Mouse (Mus musculus): Measurements from ENCODE around the gene Sh3d19.
"Not testable (repeated sequence)": the region's sequence is repeated elsewhere in the genome, so short reads cannot be mapped to it uniquely, and the experiment has no call there.

Sh3d19 gene

GRCm38 (mm10) chr3:85980036-85980435, 9.1 kb downstream of the Sh3d19 start:
- no peak for DNase-seq (ENCODE audit: low spot score)

DNA sequence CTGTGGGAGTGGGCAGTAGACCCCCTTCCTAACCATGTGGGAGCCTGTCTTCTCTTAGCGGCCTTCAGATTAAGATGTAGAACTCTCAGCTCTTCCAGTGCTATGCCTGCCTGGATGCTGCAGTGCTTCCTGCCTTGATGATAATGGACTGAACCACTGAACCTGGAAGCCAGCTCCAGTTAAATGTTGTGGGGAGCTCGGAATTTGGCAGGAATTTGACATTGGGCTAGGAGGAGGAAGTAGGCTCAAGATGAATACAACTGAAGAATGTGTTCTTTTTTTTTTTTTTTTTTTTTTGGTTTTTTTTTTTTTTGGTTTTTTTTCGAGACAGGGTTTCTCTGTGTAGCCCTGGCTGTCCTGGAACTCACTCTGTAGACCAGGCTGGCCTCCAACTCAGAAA, 10.9 kb downstream of the Sh3d19 start:
- not testable (repeated sequence) for DNase-seq (ENCODE audit: low spot score)

- DNase-seq (ENCODE audit: low spot score), result no peak
Measured at GRCm38 (mm10) chr3:85984537-85984936, 13.6 kb downstream of the Sh3d19 start.

GRCm38 (mm10) chr3:85987225-85987624, 16.3 kb downstream of the Sh3d19 start:
- DNase-seq (ENCODE audit: low spot score), result no peak

DNA sequence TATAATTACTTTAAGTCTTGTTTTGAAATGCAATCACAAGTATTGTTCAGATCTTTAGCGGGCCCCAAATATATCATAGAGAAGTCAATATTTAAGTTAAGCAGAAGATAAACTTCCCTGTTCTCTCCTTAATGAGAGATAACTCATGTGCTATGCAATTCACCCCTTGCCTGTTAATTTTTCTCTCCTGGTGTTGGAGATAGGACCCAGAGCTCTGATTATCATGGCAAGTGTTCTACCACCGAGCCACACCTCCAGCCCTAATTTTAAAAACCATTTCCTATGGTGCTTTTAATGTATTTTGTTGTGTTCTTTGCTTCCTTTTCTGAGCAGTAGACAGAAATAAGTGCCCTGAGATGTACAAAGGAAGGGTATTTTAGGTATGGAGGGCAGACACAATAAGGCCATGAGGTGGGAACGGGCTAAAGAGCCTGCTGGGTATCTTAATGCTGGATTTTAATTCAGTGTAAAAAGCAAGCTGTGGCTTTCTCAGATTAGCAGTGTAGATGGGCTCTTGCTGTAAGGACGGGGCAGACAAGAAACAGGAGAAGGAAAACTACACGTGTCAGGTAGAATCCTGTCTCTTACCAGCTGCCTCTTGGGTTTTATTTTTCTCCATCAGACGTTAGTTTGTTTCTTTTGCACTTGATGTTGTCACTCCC, 20.4 kb downstream of the Sh3d19 start:
- DNase-seq (ENCODE audit: low spot score), result no peak

DNA sequence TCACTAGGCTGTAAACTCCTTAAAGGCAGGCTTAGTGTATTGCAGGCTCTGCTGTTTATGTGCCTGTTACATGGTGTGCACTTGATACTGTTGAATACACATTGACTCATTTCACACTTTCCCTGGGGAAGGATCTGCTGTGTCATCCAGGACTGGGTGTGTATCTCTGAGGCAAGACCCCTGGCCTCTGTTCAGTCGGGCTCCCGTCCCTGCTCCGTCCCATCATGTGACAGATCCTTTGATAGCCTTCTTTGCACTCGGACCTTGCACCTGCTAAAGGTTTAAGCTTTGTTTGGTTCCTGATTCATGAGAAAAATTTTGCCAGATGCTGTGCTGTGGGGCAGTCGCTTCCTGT, 20.9 kb downstream of the Sh3d19 start:
- DNase-seq (ENCODE audit: low spot score), result no peak

- no peak for DNase-seq (ENCODE audit: low spot score)
Measured at GRCm38 (mm10) chr3:85993744-85994143, 22.8 kb downstream of the Sh3d19 start.

- DNase-seq (ENCODE audit: low spot score), result no peak
Measured at GRCm38 (mm10) chr3:85994645-85995044, 23.7 kb downstream of the Sh3d19 start.

DNA sequence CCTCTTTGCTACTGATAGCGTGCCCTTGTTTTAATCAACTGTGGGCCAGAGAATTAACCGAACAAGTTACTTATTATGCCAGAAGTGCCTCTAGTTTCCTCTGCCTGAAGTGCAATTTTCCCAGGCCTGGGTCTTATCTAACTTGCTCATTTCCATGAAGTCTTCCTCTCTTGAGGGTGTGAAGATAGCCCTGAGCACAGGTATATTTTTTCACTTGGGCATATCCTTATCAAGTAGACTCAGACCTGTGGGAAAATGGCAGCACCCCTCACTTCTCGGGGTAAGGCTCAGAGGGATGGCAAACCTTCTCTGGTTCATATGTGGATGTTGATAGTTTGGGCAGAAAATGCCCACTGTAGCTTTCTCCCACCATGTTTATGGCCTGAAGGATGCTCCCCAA, 30.4 kb downstream of the Sh3d19 start:
- DNase-seq (ENCODE audit: low spot score), result no peak

- no peak for DNase-seq (ENCODE audit: low spot score)
Measured at GRCm38 (mm10) chr3:86002423-86002822, 31.5 kb downstream of the Sh3d19 start, which contains the start of gene Prss48. Prss48 (minus strand) TSS chr3:86002491.

DNA sequence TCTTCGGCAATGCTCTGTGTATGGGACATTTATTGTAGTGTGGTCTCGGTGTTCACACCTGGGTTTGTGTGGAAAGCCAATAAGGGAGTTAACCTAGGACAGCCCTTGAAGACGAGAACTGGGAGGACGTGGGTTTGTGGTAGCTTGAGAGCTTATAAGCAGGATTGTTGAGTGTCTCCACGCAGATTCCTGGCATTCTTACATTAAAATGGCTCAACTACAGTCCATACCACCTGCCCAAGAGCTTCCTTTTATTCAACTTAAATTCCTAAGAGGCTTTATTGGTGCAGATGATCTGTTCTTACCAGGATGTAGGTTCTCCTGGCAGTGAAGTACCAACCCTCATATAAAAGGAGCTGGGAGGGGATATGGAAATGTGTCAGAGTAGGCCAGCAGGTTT, 32.0 kb downstream of the Sh3d19 start:
- no peak for DNase-seq (ENCODE audit: low spot score)

DNA sequence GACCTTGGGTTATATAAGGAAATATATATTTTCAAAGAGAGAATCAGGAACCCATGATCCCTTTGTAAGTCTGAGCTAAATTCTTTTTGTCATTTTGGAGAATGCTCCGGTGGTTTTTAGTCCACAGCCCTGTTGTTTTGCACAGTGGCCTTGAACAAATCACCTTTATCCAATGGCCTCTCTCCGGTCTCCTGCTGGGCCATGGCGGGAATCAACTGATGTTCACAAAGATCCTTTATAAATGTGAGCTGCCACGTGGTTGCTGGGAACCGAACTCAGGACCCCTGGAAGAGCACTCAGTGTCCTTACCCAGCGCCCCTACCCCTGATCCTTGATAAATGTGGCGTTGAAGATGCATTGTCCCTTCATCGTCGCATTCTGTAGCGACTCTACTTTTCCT, 33.8 kb downstream of the Sh3d19 start:
- no peak for DNase-seq (ENCODE audit: low spot score)

- DNase-seq (ENCODE audit: low spot score), result no peak
Measured at GRCm38 (mm10) chr3:86010618-86011017, 39.7 kb downstream of the Sh3d19 start.

DNA sequence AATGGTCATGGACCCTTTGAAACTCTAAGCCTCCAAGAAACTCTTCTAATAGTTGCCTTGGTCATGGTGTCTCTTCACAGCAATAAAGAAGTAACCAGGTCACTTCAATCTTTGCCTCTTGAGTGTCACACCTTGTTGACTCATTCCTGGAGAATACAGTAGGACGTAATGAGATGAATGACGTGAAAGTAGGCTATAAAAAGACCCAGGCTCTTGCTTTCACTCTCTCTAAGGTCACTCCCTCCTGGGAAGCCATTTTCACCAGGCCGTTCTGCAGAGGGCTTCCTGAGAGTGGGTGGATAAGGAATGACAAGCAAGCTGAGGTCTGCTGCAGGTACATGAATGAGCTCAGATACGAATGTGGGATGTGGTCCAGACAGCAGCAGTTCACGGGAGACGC, 40.5 kb downstream of the Sh3d19 start:
- no peak for DNase-seq (ENCODE audit: low spot score)

GRCm38 (mm10) chr3:86011833-86012232, 40.9 kb downstream of the Sh3d19 start:
- DNase-seq (ENCODE audit: low spot score), result no peak

DNA sequence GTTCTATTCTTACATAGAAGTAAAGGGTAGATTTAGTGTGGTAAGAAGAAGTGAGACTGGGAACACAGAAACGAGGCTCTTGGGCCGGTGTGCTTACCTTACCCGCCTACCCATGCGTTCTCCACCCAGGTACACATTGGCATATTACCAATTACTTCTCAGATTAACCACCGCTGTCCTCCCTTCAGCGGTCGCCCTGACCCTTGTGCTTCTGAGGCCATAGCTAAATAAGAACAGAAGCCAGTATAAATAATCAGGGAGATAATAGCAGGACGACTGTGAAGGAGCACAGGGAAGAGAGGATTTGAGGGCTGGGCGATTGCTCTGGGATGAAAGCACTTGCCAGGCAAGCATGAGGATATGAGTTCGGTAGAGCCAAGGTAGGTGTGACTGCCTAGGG, 42.9 kb downstream of the Sh3d19 start:
- DNase-seq (ENCODE audit: low spot score), result no peak

- no peak for DNase-seq (ENCODE audit: low spot score)
Measured at GRCm38 (mm10) chr3:86016965-86017364, 46.1 kb downstream of the Sh3d19 start.

DNA sequence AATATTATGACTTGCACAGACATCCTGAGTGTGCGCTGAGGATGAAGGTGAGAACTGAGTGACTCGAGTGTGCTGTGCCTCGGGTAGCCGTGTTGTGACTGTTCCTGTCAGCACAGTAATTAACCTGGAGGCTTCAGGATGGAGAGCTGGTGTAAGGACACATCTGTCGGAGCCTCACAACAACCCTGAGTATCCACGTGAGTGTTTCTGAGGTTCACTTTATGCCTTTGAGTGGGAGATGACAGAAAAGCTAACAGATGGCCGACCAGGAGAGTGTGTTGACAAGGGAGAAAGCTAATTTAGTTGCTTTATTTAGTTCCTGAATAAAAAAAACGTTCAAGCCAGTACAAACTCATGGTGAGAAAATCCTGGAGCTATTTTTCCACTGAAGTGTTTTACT, 46.6 kb downstream of the Sh3d19 start:
- DNase-seq (ENCODE audit: low spot score), result no peak

DNA sequence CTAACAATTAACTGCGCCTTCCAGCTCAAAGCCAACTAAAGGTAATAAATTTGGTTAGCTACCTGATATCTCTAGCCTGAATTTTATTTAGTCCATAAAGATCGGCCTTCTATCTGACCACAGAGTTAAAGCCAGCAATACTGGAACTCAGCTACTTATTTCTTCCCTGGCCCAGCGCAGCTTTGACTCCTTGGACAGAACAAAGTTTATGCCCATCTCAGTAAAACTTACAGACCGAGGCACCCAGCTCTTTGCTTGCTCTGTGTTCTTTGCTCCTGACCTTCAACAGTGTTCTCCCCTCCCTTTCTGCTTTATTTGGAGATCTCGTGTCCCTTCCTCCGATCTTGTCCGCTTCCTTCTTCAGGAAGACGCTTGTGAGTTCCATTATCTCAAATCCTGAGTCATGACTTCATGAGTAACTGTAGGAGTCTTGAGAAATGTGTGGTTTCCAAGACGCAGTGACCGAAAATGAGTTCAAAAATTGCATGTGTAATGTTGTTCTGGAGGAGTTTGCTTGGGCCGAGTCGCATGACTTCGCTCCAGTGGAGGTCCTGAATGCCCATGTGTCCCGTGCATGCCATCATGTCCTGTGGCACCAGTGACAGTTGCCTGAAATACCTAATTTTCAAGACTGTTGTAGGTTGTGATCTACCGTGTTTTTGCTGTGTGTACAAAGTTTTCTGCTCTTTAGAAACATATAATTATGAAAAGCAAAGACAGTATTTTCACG, 50.2 kb downstream of the Sh3d19 start:
- DNase-seq (ENCODE audit: low spot score), result no peak

DNA sequence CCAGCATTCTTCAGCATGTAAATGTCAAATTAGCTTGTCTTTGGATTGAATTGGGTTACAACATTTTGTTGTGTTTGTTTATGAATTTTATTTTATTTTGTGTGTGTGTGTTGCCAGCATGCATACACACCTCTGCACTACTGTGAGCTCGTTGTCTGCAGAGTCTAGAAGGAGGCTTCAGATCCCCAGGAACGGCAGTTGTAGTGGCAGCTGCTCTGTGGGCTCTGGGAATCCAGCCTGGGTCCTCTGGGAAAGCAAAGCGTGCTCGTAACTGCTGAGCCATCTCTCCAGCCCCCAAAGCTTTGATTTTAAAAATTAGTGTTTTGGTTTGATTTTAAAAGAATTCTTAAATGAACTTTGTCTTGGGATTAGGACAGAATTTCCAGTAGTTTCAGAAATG, 50.7 kb downstream of the Sh3d19 start:
- DNase-seq (ENCODE audit: low spot score), result no peak

- DNase-seq (ENCODE audit: low spot score), result no peak
Measured at GRCm38 (mm10) chr3:86024065-86024795, 53.3 kb downstream of the Sh3d19 start.

- DNase-seq (ENCODE audit: low spot score), result no peak
Measured at GRCm38 (mm10) chr3:86025341-86026137, 54.6 kb downstream of the Sh3d19 start.

Measured in adipocyte (in vitro differentiated cells).